Mouse (Mus musculus) heart, adult 2 months (tissue): ENCODE data around the gene Fbxl22.

ENCODE experiments used
- CTCF ChIP-seq: fragments of 200-600 bp; IDR thresholded peaks from 2 replicates; pipeline ENCODE4 v1.8.1; 2022; ENCODE audit warnings: antibody characterized with exemption, mild to moderate bottlenecking, moderate library complexity
- EP300 ChIP-seq: fragments of 200-500 bp; IDR thresholded peaks from 2 replicates; pipeline ENCODE4 v1.6.1; 2011; ENCODE audit warnings: low read depth, low read length, control low read depth; ENCODE audit not compliant: insufficient read depth
- POLR2A ChIP-seq: fragments of 200-500 bp; IDR thresholded peaks from 2 replicates; pipeline ENCODE4 v1.6.1; 2011; ENCODE audit warnings: mild to moderate bottlenecking, low read depth, low read length, control low read depth; ENCODE audit not compliant: insufficient read depth

DNA sequence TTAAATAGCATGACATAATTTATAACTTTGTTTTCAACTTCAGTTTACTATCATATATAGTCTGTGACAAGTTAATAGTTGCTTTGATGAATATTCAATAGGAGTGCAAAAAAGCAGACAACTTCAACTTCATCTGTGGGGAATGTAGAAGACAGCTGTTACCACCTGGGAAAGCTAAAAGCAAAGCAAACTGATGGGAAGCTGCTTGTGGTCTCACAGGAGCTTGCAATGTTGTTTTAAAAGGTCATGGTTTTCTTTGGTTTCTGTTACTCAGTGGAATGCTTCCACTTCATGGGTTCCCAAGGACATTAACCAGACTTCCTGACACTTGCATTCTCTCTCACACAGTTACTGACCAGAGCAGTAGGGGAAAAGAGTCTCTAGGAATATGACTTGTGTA lies 25.6 kb downstream of the Fbxl22 start:
- TF ChIP-seq POLR2A (no peak), EP300 (no peak), CTCF (no peak)
